In genomic region chr10:23076691-23077385, GRCm38 (mm10) we compare ENCODE assay signal across 8 mouse cellular contexts.
DNase-seq lines count a peak whose midpoint lies in the region; ATAC-seq lines count a peak whose summit lies in the region.

No protein-coding gene starts in this region.

- no peaks in the 10 kb centered on the region for H3K4me1 ChIP-seq in brown adipose tissue, adult 24 weeks (ENCODE audit: control insufficient read depth, insufficient read depth, insufficient read length, low read length)
- H3K4me1 ChIP-seq in liver, embryonic 16.5 days (ENCODE audit: control insufficient read depth, low read depth, low read length), result no peaks in the 10 kb centered on the region

- peak overlapping the region; percentile 39 for H3K4me3 ChIP-seq in brown adipose tissue, adult 24 weeks (ENCODE audit: insufficient read depth, low read depth, low read length)
- peak overlapping the region; percentile 32 for H3K4me3 ChIP-seq in liver, embryonic 16.5 days (ENCODE audit: low read depth, low read length)

- DNase-seq in gastrocnemius, adult 18-20 months (ENCODE audit: low spot score), result peak; percentile 35
- DNase-seq in gastrocnemius, adult 8-10 months (ENCODE audit: low spot score in 2 of 2), result no peak
- peak; percentile 22 for DNase-seq in heart, postnatal 4 days
- DNase-seq in skeletal muscle tissue, adult 2 months (ENCODE audit: low read depth, low spot score), result peak; percentile 34
- no peak for DNase-seq in left cerebral cortex, adult 11 months (ENCODE audit: low spot score)
- DNase-seq in thymus, postnatal 14 days, result no peak

- H3K27me3 ChIP-seq in liver, embryonic 16.5 days (ENCODE audit: control insufficient read depth, insufficient read depth, low read depth, low read length), result no peaks in the 10 kb centered on the region

- peak overlapping the region; percentile 39 for H3K4me2 ChIP-seq in liver, embryonic 16.5 days (ENCODE audit: low read depth, low read length)

- no peaks in the 10 kb centered on the region for H3K36me3 ChIP-seq in liver, embryonic 16.5 days (ENCODE audit: control insufficient read depth, insufficient read depth)

- ATAC-seq in liver, embryonic 16.5 days (ENCODE audit: low read depth), result no peak

- WGBS in liver, embryonic 16.5 days (ENCODE audit: insufficient replicate concordance), result 42% methylated on average over 21 of the region's 21 CpGs

- H3K9ac ChIP-seq in liver, embryonic 16.5 days (ENCODE audit: low read depth, low read length), result no peak overlapping the region

- no peak overlapping the region for H3K27ac ChIP-seq in brown adipose tissue, adult 24 weeks (replicated peaks; ENCODE audit: low read depth, low read length)
- H3K27ac ChIP-seq in liver, embryonic 16.5 days (ENCODE audit: low read length), result no peak overlapping the region

- no peaks in the 10 kb centered on the region for H3K9me3 ChIP-seq in liver, embryonic 16.5 days (replicated peaks; ENCODE audit: control insufficient read depth, low read length)

Comparison
In these comparisons a context has a peak if more than half of its experiments do, and no peak if none do; other contexts are left out.
1. DNase-seq: peak in gastrocnemius, adult 18-20 months (single experiment), heart, postnatal 4 days (single experiment) and skeletal muscle tissue, adult 2 months (single experiment); none in gastrocnemius, adult 8-10 months (0 of 2), left cerebral cortex, adult 11 months (single experiment) and thymus, postnatal 14 days (single experiment).